ENCODE assay signal across 15 mouse cellular contexts in genomic region chr1:180151191-180151590, GRCm38 (mm10). TPM values are rescaled to one million over a fixed set of nuclear protein-coding genes. Genes with fewer than 3 reads are reported as not detected.
DNase-seq lines count a peak whose midpoint lies in the region; ATAC-seq and TF ChIP-seq lines count a peak whose summit lies in the region.
"Had no signal": no experiment of that assay in that cellular context is flagged by ENCODE, and none has a peak within 500 bp of the region (broad histone marks: within the 10 kb centered on the region; RNA-seq: fewer than 3 reads in every experiment).

No protein-coding gene starts in this region.

- TF ChIP-seq POLR2A in cerebellum, adult 2 months (IDR thresholded peaks at IDR 0.05; ENCODE audit: borderline replicate concordance, insufficient read depth, low read length): no peak
- TF ChIP-seq POLR2A in lung, adult 2 months (IDR thresholded peaks at IDR 0.05; ENCODE audit: borderline replicate concordance, extremely low read depth, low read depth, low read length): no peak

- peak; percentile 27; the same call in 1 of the 2 replicates for TF ChIP-seq CTCF in cerebellum, adult 2 months (IDR thresholded peaks at IDR 0.05; ENCODE audit: borderline replicate concordance, insufficient read depth, low read depth, low read length)
- TF ChIP-seq CTCF in hindbrain, postnatal 0 days (IDR thresholded peaks at IDR 0.05; ENCODE audit: low read depth): peak; percentile 55
- TF ChIP-seq CTCF in lung, postnatal 0 days (IDR thresholded peaks at IDR 0.05): 0 out of 2 replicates have a peak, but pooled peaks have one; percentile 26
- TF ChIP-seq CTCF in lung, adult 2 months (IDR thresholded peaks at IDR 0.05; ENCODE audit: insufficient read depth, low read length): no peak

- no peak overlapping the region for H3K4me3 ChIP-seq in cerebellum, adult 2 months (replicated peaks; ENCODE audit: insufficient read depth, low read depth, low read length)
- H3K4me3 ChIP-seq in hindbrain, postnatal 0 days (ENCODE audit: low read length): no peak overlapping the region
- H3K4me3 ChIP-seq in hindbrain, embryonic 11.5 days (ENCODE audit: low read depth, low read length): no peak overlapping the region
- no peak overlapping the region for H3K4me3 ChIP-seq in lung, postnatal 0 days (ENCODE audit: low read depth, low read length)
- no peak overlapping the region for H3K4me3 ChIP-seq in lung, adult 2 months (replicated peaks; ENCODE audit: extremely low read depth, low read depth, low read length)
- H3K4me3 ChIP-seq in forebrain, embryonic 10.5 days: no peak overlapping the region
- H3K4me3 ChIP-seq: embryonic facial prominence, embryonic 15.5 days had no signal

- no peak overlapping the region for H3K4me2 ChIP-seq in hindbrain, postnatal 0 days (ENCODE audit: low read depth, low read length)
- no peak overlapping the region for H3K4me2 ChIP-seq in hindbrain, embryonic 11.5 days (replicated peaks; ENCODE audit: low read depth, low read length)
- no peak overlapping the region for H3K4me2 ChIP-seq in lung, postnatal 0 days (replicated peaks; ENCODE audit: low read depth, low read length)
- H3K4me2 ChIP-seq: embryonic facial prominence, embryonic 15.5 days had no signal

- 65% methylated on average over 8 of the region's 8 CpGs for WGBS in cerebellum, adult 2 months
- WGBS in hindbrain, postnatal 0 days: 72% methylated on average over 8 of the region's 8 CpGs
- WGBS in hindbrain, embryonic 11.5 days: 87% methylated on average over 8 of the region's 8 CpGs
- WGBS in lung, postnatal 0 days: 77% methylated on average over 8 of the region's 8 CpGs
- WGBS in lung, adult 2 months: 78% methylated on average over 8 of the region's 8 CpGs
- 86% methylated on average over 8 of the region's 8 CpGs for WGBS in forebrain, embryonic 10.5 days

- H3K9me3 ChIP-seq in hindbrain, postnatal 0 days (ENCODE audit: low read length): no peaks in the 10 kb centered on the region
- no peaks in the 10 kb centered on the region for H3K9me3 ChIP-seq in hindbrain, embryonic 11.5 days (ENCODE audit: control insufficient read depth, low read length)
- H3K9me3 ChIP-seq in lung, postnatal 0 days (ENCODE audit: low read length): no peaks in the 10 kb centered on the region
- H3K9me3 ChIP-seq in forebrain, embryonic 10.5 days: no peaks in the 10 kb centered on the region
- H3K9me3 ChIP-seq: embryonic facial prominence, embryonic 15.5 days had no signal

- no peak for DNase-seq in cerebellum, adult 2 months
- no peak for DNase-seq in cerebellum, postnatal 36 days
- DNase-seq in hindbrain, postnatal 0 days (ENCODE audit: low spot score): peak; percentile 58
- DNase-seq in hindbrain, embryonic 11.5 days (ENCODE audit: low spot score): no peak
- no peak for DNase-seq in lung, postnatal 0 days (ENCODE audit: low spot score)
- DNase-seq in lung, adult 2 months: no peak
- peak; percentile 29 for DNase-seq in splenic B cell, adult 2 months (ENCODE audit: low read depth, low spot score)
- no peak for DNase-seq in forebrain, embryonic 10.5 days (ENCODE audit: extremely low spot score, low spot score)
- DNase-seq: adrenal gland, postnatal 10 days; cerebellum, postnatal 14 days; kidney, postnatal 14 days; thymus, postnatal 36 days had no signal

- no peaks in the 10 kb centered on the region for H3K4me1 ChIP-seq in cerebellum, adult 2 months (ENCODE audit: control insufficient read depth, insufficient read depth, low read length)
- H3K4me1 ChIP-seq in hindbrain, postnatal 0 days (ENCODE audit: insufficient read depth, low read length): no peaks in the 10 kb centered on the region
- no peaks in the 10 kb centered on the region for H3K4me1 ChIP-seq in hindbrain, embryonic 11.5 days (replicated peaks; ENCODE audit: control insufficient read depth, insufficient read depth, low read length)
- no peaks in the 10 kb centered on the region for H3K4me1 ChIP-seq in lung, postnatal 0 days (ENCODE audit: insufficient read depth, low read depth, low read length)
- no peaks in the 10 kb centered on the region; the same call in 1 of the 2 replicates for H3K4me1 ChIP-seq in lung, adult 2 months (ENCODE audit: control insufficient read depth, insufficient read depth, low read length)
- no peaks in the 10 kb centered on the region for H3K4me1 ChIP-seq in forebrain, embryonic 10.5 days
- H3K4me1 ChIP-seq: embryonic facial prominence, embryonic 15.5 days had no signal

- H3K27me3 ChIP-seq in cerebellum, adult 2 months (ENCODE audit: control insufficient read depth, insufficient read depth, low read length): no peaks in the 10 kb centered on the region
- H3K27me3 ChIP-seq in hindbrain, postnatal 0 days (ENCODE audit: insufficient read depth, low read length): no peaks in the 10 kb centered on the region
- no peaks in the 10 kb centered on the region for H3K27me3 ChIP-seq in hindbrain, embryonic 11.5 days (ENCODE audit: control insufficient read depth, insufficient read depth, low read length)
- H3K27me3 ChIP-seq in lung, postnatal 0 days (replicated peaks; ENCODE audit: insufficient read depth, low read length): no peaks in the 10 kb centered on the region
- no peaks in the 10 kb centered on the region for H3K27me3 ChIP-seq in splenic B cell, adult 2 months (ENCODE audit: control insufficient read depth, insufficient read depth, low read length, poor library complexity, severe bottlenecking)
- no peaks in the 10 kb centered on the region for H3K27me3 ChIP-seq in forebrain, embryonic 10.5 days (ENCODE audit: poor library complexity, severe bottlenecking)
- H3K27me3 ChIP-seq: embryonic facial prominence, embryonic 15.5 days had no signal

- ATAC-seq in hindbrain, postnatal 0 days: no peak
- no peak for ATAC-seq in hindbrain, embryonic 11.5 days (ENCODE audit: low FRiP score)
- no peak for ATAC-seq in lung, postnatal 0 days
- ATAC-seq: forebrain, embryonic 14.5 days; midbrain, embryonic 16.5 days had no signal

- no peak overlapping the region for H3K27ac ChIP-seq in cerebellum, adult 2 months (ENCODE audit: insufficient read depth, low read length)
- no peak overlapping the region for H3K27ac ChIP-seq in hindbrain, postnatal 0 days
- H3K27ac ChIP-seq in hindbrain, embryonic 11.5 days (ENCODE audit: low read depth, low read length): no peak overlapping the region
- no peak overlapping the region for H3K27ac ChIP-seq in lung, postnatal 0 days (ENCODE audit: low read length)
- no peak overlapping the region for H3K27ac ChIP-seq in forebrain, embryonic 10.5 days
- H3K27ac ChIP-seq: embryonic facial prominence, embryonic 15.5 days had no signal

- H3K36me3 ChIP-seq in hindbrain, postnatal 0 days (ENCODE audit: insufficient read depth, low read length): peaks cover 29% of the 10 kb centered on the region
- peaks cover 4% of the 10 kb centered on the region; the same call in 1 of the 2 replicates for H3K36me3 ChIP-seq in hindbrain, embryonic 11.5 days (ENCODE audit: control insufficient read depth, insufficient read depth, low read length)
- no peaks in the 10 kb centered on the region; the same call in 1 of the 2 replicates for H3K36me3 ChIP-seq in lung, postnatal 0 days (ENCODE audit: insufficient read depth, low read length)
- no peaks in the 10 kb centered on the region for H3K36me3 ChIP-seq in splenic B cell, adult 2 months (ENCODE audit: control insufficient read depth, insufficient read depth, low read length, poor library complexity, severe bottlenecking)
- H3K36me3 ChIP-seq in forebrain, embryonic 10.5 days (replicated peaks): peaks cover 36% of the 10 kb centered on the region

- TF ChIP-seq EP300 in lung, postnatal 0 days (IDR thresholded peaks at IDR 0.05): no peak

- H3K9ac ChIP-seq in hindbrain, postnatal 0 days (replicated peaks; ENCODE audit: low read length): no peak overlapping the region
- H3K9ac ChIP-seq in hindbrain, embryonic 11.5 days (ENCODE audit: low read depth, low read length): no peak overlapping the region
- no peak overlapping the region for H3K9ac ChIP-seq in lung, postnatal 0 days (replicated peaks; ENCODE audit: low read depth)
- H3K9ac ChIP-seq: embryonic facial prominence, embryonic 15.5 days had no signal

RNA-seq across cellular contexts. Expression of gene Coq8a, which starts 48.2 kb away (rescaled TPM):
- 51.2 and 56.0 TPM in 2 replicates for polyA plus RNA-seq in cerebellum, adult 2 months (2012; rRNA removed)
- total RNA-seq in hindbrain, postnatal 0 days (2014; rRNA removed): 3.4 and 6.0 TPM in 2 replicates
- 9.2 and 12.2 TPM in 2 replicates for polyA plus RNA-seq in hindbrain, postnatal 0 days (2015; fragmentation: Nextera tagmentation; extraction: Ambion mirVana)
- polyA plus RNA-seq in hindbrain, embryonic 11.5 days (2014; fragmentation: Nextera tagmentation; extraction: Ambion mirVana): 1.7 and 2.3 TPM in 2 replicates
- polyA plus RNA-seq in lung, postnatal 0 days (2015; fragmentation: Nextera tagmentation; extraction: Ambion mirVana): 16.4 and 18.6 TPM in 2 replicates
- 11.1 and 37.6 TPM in 2 replicates for polyA plus RNA-seq in lung, adult 2 months (2012; rRNA removed)
- 1.1 TPM in 2 replicates for polyA plus RNA-seq in forebrain, embryonic 10.5 days (2016; fragmentation: Nextera tagmentation; extraction: Ambion mirVana)

Comparison
In these comparisons a context has a peak if more than half of its experiments do, and no peak if none do; other contexts are left out.
1. DNase-seq: peak in hindbrain, postnatal 0 days (single experiment) and splenic B cell, adult 2 months (single experiment); none in cerebellum, adult 2 months (0 of 2), cerebellum, postnatal 36 days (0 of 2), hindbrain, embryonic 11.5 days (single experiment), lung, postnatal 0 days (single experiment), lung, adult 2 months (single experiment) and forebrain, embryonic 10.5 days (single experiment).